Mouse (Mus musculus) effector memory CD4-positive, alpha-beta T cell, adult 7 months (primary cell): Measurements from ENCODE around the gene Gnaz. TPM values are rescaled to one million over a fixed set of nuclear protein-coding genes. Genes with fewer than 3 reads are reported as not detected.

Source experiments
- polyA plus RNA-seq: library from polyadenylated mRNA; unstranded; fragments of 100-300 nt; shearing (Covaris generic); gene quantifications from one replicate; pipeline ENCODE4 v1.2.1, GENCODE M21; 2017

Gnaz gene
- polyA plus RNA-seq: 0.74 TPM

DNA sequence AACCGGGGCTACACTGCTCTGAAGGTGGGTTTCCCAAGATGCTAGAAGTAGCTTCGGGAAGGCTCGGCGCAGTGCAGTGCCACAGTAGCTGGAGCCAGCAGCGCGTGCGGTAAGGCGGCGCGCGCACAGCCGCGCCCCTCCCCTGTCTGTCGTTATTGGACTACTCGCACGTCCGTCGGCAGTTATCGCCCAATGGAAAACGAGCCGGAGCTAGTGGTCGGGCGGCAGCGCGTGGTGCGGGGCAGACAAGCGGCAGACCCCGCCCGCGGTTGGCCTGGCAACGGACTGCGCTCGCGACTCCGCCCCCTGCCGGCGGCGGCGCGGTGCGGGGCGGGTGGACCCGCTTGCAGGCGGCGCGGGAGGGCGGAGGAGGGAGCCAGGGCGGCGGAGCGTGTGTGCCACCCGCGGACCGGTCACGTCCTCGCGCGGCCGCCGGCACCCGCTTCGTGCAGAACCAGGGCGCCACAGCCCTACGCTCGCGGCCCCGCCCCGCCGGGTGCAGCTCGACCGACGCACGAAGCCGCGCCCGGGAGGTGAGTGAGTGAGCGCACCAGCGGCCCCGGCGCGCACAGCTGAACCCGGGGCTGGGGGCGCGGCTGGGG is at the start of gene Gnaz:
Gene Gnaz, plus strand, starts transcription at position 328 of the 602 bp plus-strand sequence.

DNA sequence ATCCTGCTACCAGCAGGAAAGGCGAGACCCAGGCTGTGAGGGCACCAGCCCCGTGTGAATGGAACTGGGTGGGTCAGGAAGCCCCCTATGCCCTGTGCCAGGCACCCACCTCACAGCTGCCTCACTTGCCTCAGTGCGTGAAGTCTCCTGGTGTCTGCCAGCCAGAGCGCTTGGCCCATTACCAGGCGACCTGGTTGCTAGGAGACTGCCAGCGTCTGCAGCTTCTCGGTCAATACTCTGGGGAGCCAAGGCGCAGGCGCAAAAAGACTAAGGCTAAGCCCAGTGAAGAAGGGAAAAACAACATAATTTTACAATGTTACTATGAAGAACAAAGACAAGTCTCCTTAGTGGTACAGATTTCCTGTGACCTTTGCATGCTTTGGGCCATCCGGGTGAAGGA is 65.4 kb downstream of the Gnaz start, which contains the start of gene Rsph14:
Gene Rsph14, minus strand, starts transcription at position 192 of the 400 bp plus-strand sequence.

DNA sequence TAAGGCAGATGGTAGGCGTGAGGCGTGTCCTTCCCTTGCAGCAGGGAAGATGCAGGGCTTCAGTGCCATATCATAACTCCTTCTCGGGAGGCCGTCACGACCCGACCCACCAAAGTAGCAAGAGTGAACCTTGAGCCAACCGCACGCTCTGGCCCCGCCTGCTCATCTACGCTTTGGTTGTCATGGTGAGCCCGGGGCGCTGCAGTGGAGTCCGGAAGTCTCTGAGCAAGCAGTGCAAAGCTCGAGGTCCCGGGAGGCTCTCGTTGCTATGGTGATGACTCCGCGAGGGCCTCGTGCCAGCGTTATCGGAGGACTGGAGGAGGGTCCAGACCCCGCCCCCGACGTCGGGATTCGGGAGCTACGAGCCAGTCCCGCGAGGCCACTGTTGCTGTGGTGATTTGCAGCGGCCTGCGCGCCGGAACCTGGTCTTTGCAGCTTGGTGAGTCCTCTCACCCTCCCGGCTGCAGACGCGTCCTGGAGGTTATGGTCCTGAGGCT is 70.0 kb downstream of the Gnaz start, which contains the start of gene Rab36:
Gene Rab36, plus strand, starts transcription at position 176 of the 497 bp plus-strand sequence.

DNA sequence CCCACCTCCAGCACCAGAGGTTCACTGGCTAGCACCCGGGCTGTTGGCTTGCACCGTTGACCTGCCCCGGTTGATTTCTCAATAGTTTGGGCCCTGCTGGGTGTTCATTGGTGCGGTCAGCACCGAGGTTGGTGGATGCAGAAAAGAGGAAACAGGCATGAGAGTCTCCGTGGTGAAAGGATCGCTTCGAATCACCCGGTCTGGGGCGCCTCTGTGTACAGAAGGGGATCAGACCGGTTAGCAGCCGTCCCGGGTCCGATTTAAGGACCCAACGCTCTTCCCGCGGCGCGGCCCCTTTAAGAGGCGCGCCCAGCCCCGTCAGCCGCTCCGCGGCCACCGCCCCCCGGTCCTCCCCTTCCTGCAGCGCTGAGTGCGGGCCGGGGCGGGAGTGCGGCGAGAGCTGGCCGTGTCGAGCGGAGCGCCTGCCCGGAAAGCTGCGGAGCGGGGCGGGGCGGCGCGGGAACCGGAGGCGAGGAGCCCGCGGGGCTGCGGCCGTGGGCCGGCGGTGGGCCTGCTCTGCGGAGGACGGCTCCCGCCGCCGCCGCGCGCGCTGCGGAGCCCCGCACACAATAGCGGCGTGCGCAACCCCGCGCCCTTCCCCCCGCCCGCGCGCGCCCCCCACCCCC is 93.4 kb downstream of the Gnaz start, which contains the start of gene Bcr:
Gene Bcr, plus strand, starts transcription at position 376 of the 626 bp plus-strand sequence.

Other genes with a start within 250 kb of the Gnaz start
- gene Rsph14, start 65.4 kb downstream of the Gnaz start, polyA plus RNA-seq: not detected
- gene Rab36, start 69.9 kb downstream of the Gnaz start, polyA plus RNA-seq: 1.1 TPM
- 7.0 TPM for gene Bcr, start 93.4 kb downstream of the Gnaz start, polyA plus RNA-seq
- gene Specc1l, start 244.9 kb downstream of the Gnaz start, polyA plus RNA-seq: 59.0 TPM